In the genomic region with DNA sequence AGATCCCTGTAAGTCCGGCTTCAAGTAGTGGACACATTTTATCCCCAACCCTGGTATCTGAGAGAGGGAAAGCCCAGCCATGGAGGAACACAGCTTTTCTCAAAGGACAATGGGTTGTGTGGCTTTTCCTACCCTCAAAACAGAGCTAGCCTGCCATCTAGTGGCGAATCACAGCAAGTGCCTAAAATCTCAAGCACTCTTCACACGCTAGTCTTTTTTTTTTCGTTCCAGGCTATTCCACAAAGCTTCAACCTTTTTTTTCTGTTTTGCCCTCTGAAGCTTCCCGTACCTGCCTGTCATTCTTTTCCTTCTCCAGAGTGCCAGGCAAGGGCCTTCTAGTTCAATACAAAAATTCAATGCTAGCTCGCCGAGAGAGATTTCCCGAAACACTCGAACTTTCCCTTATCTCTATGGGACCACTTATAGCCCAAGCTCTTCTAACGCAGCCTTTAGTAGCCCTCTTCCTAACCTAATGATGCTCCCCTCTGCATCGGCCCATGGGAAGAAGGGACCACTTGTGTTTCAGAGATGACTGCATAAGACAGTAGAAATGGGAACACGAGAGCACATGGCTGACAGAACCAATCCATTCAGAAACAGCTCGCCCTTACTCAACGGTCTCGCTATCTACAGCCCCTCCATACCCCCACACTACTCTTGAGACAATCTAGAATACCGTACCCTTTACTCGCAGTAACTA, we compare ENCODE assay signal across 8 mouse cellular contexts. TPM values are rescaled to one million over a fixed set of nuclear protein-coding genes. Genes with fewer than 3 reads are reported as not detected.
A peak's percentile ranks its signal among the peaks of the same experiment; 100 is the strongest.
DNase-seq lines count a peak whose midpoint lies in the region; ATAC-seq and TF ChIP-seq lines count a peak whose summit lies in the region.

No protein-coding gene starts in this region.

- peak overlapping the region; percentile 83 for H3K4me2 ChIP-seq in forebrain, embryonic 12.5 days
- H3K4me2 ChIP-seq in heart, postnatal 0 days (ENCODE audit: low read depth, low read length): peak overlapping the region; percentile 92
- peak overlapping the region; percentile 89 for H3K4me2 ChIP-seq in liver, embryonic 15.5 days
- H3K4me2 ChIP-seq in neural tube, embryonic 12.5 days (replicated peaks): peak overlapping the region; percentile 89
- H3K4me2 ChIP-seq in stomach, postnatal 0 days (replicated peaks; ENCODE audit: low read depth): peak overlapping the region; percentile 88

- H3K4me3 ChIP-seq in forebrain, embryonic 12.5 days (replicated peaks): peak overlapping the region; percentile 72
- H3K4me3 ChIP-seq in heart, postnatal 0 days (ENCODE audit: low read depth, low read length): peak overlapping the region; percentile 83
- peak overlapping the region; percentile 75 for H3K4me3 ChIP-seq in liver, embryonic 15.5 days (replicated peaks)
- peak overlapping the region; percentile 66 for H3K4me3 ChIP-seq in neural tube, embryonic 12.5 days
- peak overlapping the region; percentile 70 for H3K4me3 ChIP-seq in stomach, postnatal 0 days (ENCODE audit: low read depth, low read length)

- peak overlapping the region; percentile 81 for H3K27ac ChIP-seq in forebrain, embryonic 12.5 days
- no peak overlapping the region for H3K27ac ChIP-seq in heart, postnatal 0 days (ENCODE audit: low read depth)
- peak overlapping the region; percentile 76; the same call in 1 of the 2 replicates for H3K27ac ChIP-seq in liver, embryonic 15.5 days (replicated peaks)
- H3K27ac ChIP-seq in neural tube, embryonic 12.5 days: peak overlapping the region; percentile 59; the same call in 1 of the 2 replicates
- no peak overlapping the region for H3K27ac ChIP-seq in stomach, postnatal 0 days (replicated peaks)

- peak overlapping the region; percentile 87 for H3K9ac ChIP-seq in forebrain, embryonic 12.5 days
- H3K9ac ChIP-seq in heart, postnatal 0 days (replicated peaks; ENCODE audit: low read depth, low read length): peak overlapping the region; percentile 41; the same call in 1 of the 2 replicates
- peak overlapping the region; percentile 67 for H3K9ac ChIP-seq in liver, embryonic 15.5 days
- H3K9ac ChIP-seq in neural tube, embryonic 12.5 days: peak overlapping the region; percentile 58
- peak overlapping the region; percentile 41 for H3K9ac ChIP-seq in stomach, postnatal 0 days (ENCODE audit: low read length)

- H3K4me1 ChIP-seq in forebrain, embryonic 12.5 days: peaks cover 16% of the 10 kb centered on the region
- peaks cover 13% of the 10 kb centered on the region; the same call in 1 of the 2 replicates for H3K4me1 ChIP-seq in heart, postnatal 0 days (ENCODE audit: control insufficient read depth, insufficient read depth)
- H3K4me1 ChIP-seq in liver, embryonic 15.5 days (replicated peaks): peaks cover 24% of the 10 kb centered on the region
- peaks cover 9% of the 10 kb centered on the region for H3K4me1 ChIP-seq in neural tube, embryonic 12.5 days
- H3K4me1 ChIP-seq in stomach, postnatal 0 days (replicated peaks; ENCODE audit: control insufficient read depth, insufficient read depth): no peaks in the 10 kb centered on the region

- no peak for TF ChIP-seq EP300 in heart, postnatal 0 days (IDR thresholded peaks at IDR 0.05; ENCODE audit: low read depth)
- no peak for TF ChIP-seq EP300 in stomach, postnatal 0 days (optimal IDR thresholded peaks at IDR 0.05)

- H3K36me3 ChIP-seq in forebrain, embryonic 12.5 days (replicated peaks): peaks cover 14% of the 10 kb centered on the region
- peaks cover 6% of the 10 kb centered on the region for H3K36me3 ChIP-seq in heart, postnatal 0 days (replicated peaks; ENCODE audit: control insufficient read depth, insufficient read depth, low read length)
- peaks cover 11% of the 10 kb centered on the region; the same call in 1 of the 2 replicates for H3K36me3 ChIP-seq in liver, embryonic 15.5 days (replicated peaks)
- peaks cover 10% of the 10 kb centered on the region for H3K36me3 ChIP-seq in neural tube, embryonic 12.5 days
- H3K36me3 ChIP-seq in stomach, postnatal 0 days (ENCODE audit: control insufficient read depth, insufficient read depth, low read length): no peaks in the 10 kb centered on the region

- no peaks in the 10 kb centered on the region for H3K27me3 ChIP-seq in forebrain, embryonic 12.5 days
- no peaks in the 10 kb centered on the region for H3K27me3 ChIP-seq in heart, postnatal 0 days (ENCODE audit: control insufficient read depth, insufficient read depth, low read length)
- no peaks in the 10 kb centered on the region for H3K27me3 ChIP-seq in liver, embryonic 15.5 days
- H3K27me3 ChIP-seq in neural tube, embryonic 12.5 days (replicated peaks): no peaks in the 10 kb centered on the region
- no peaks in the 10 kb centered on the region for H3K27me3 ChIP-seq in stomach, postnatal 0 days (ENCODE audit: control insufficient read depth, insufficient read depth, low read length)

- peak; percentile 94 for TF ChIP-seq CTCF in heart, postnatal 0 days (IDR thresholded peaks at IDR 0.05; ENCODE audit: low read depth)
- peak; percentile 95 for TF ChIP-seq CTCF in stomach, postnatal 0 days (IDR thresholded peaks at IDR 0.05; ENCODE audit: low read depth)

- 4% methylated on average over 17 of the region's 17 CpGs for WGBS in forebrain, embryonic 12.5 days
- WGBS in heart, postnatal 0 days: under 1% methylated on average over 17 of the region's 17 CpGs
- under 1% methylated on average over 17 of the region's 17 CpGs for WGBS in liver, embryonic 15.5 days (ENCODE audit: insufficient replicate concordance)
- WGBS in neural tube, embryonic 12.5 days: 3% methylated on average over 17 of the region's 17 CpGs
- 3% methylated on average over 17 of the region's 17 CpGs for WGBS in stomach, postnatal 0 days

- peak; percentile 37 for ATAC-seq in forebrain, embryonic 12.5 days (ENCODE audit: low FRiP score)
- 0 out of 2 replicates have a peak, but pooled peaks have one; percentile 6 for ATAC-seq in heart, postnatal 0 days (ENCODE audit: insufficient read depth, low read depth)
- ATAC-seq in liver, embryonic 15.5 days (ENCODE audit: insufficient read depth): peak; percentile 10; the same call in 1 of the 2 replicates
- ATAC-seq in neural tube, embryonic 12.5 days (ENCODE audit: low FRiP score, low read depth): peak; percentile 55
- ATAC-seq in stomach, postnatal 0 days (ENCODE audit: low FRiP score, low TSS enrichment): peak; percentile 25; the same call in 1 of the 2 replicates

- H3K9me3 ChIP-seq in forebrain, embryonic 12.5 days: no peaks in the 10 kb centered on the region
- no peaks in the 10 kb centered on the region for H3K9me3 ChIP-seq in heart, postnatal 0 days (replicated peaks; ENCODE audit: control insufficient read depth, low read length)
- H3K9me3 ChIP-seq in liver, embryonic 15.5 days (replicated peaks): no peaks in the 10 kb centered on the region
- no peaks in the 10 kb centered on the region for H3K9me3 ChIP-seq in neural tube, embryonic 12.5 days
- H3K9me3 ChIP-seq in stomach, postnatal 0 days (ENCODE audit: control insufficient read depth, low read length): no peaks in the 10 kb centered on the region

- peak; percentile 66 to 78 for DNase-seq in CD8-positive naive resting alpha-beta T cell, adult 2 months (ENCODE audit: low read depth in 2 of 2, low spot score in 2 of 2)
- peak; percentile 78 for DNase-seq in c-Kit-positive CD71-positive TER-119-negative erythroid progenitor cells, embryonic 14.5 days (ENCODE audit: low read depth)
- DNase-seq in heart, postnatal 0 days (ENCODE audit: low spot score): peak; percentile 73
- DNase-seq in kidney, postnatal 36 days: peak; percentile 73 to 86
- DNase-seq in stomach, postnatal 0 days (ENCODE audit: low spot score): peak; percentile 71

RNA-seq across cellular contexts. Expression of a gene that starts 0.9 kb away (rescaled TPM):
- 118 and 131 TPM in 2 replicates for polyA plus RNA-seq in forebrain, embryonic 12.5 days (2016; fragmentation: Nextera tagmentation; extraction: Ambion mirVana)
- total RNA-seq in heart, postnatal 0 days (2014; rRNA removed; ENCODE audit: low replicate concordance): 44.3 and 48.2 TPM in 2 replicates
- polyA plus RNA-seq in heart, postnatal 0 days (2015; fragmentation: Nextera tagmentation; extraction: Ambion mirVana): 75.9 TPM in 2 replicates
- polyA plus RNA-seq in liver, embryonic 15.5 days (2015; fragmentation: Nextera tagmentation; extraction: Ambion mirVana): 62.9 and 65.2 TPM in 2 replicates
- 111 and 113 TPM in 2 replicates for polyA plus RNA-seq in neural tube, embryonic 12.5 days (2016; fragmentation: Nextera tagmentation; extraction: Ambion mirVana)
- polyA plus RNA-seq in stomach, postnatal 0 days (2015; fragmentation: Nextera tagmentation; extraction: Ambion mirVana): 72.1 and 74.8 TPM in 2 replicates

RNA-seq across cellular contexts. Expression of a gene that starts 6.5 kb away (rescaled TPM):
- polyA plus RNA-seq in forebrain, embryonic 12.5 days (2016; fragmentation: Nextera tagmentation; extraction: Ambion mirVana): 641 and 720 TPM in 2 replicates
- 35.6 and 52.8 TPM in 2 replicates for total RNA-seq in heart, postnatal 0 days (2014; rRNA removed; ENCODE audit: low replicate concordance)
- 159 and 170 TPM in 2 replicates for polyA plus RNA-seq in heart, postnatal 0 days (2015; fragmentation: Nextera tagmentation; extraction: Ambion mirVana)
- 251 and 306 TPM in 2 replicates for polyA plus RNA-seq in liver, embryonic 15.5 days (2015; fragmentation: Nextera tagmentation; extraction: Ambion mirVana)
- polyA plus RNA-seq in neural tube, embryonic 12.5 days (2016; fragmentation: Nextera tagmentation; extraction: Ambion mirVana): 483 and 530 TPM in 2 replicates
- polyA plus RNA-seq in stomach, postnatal 0 days (2015; fragmentation: Nextera tagmentation; extraction: Ambion mirVana): 242 and 277 TPM in 2 replicates

RNA-seq across cellular contexts. Expression of a gene that starts 32.4 kb away (rescaled TPM):
- 99.8 and 106 TPM in 2 replicates for polyA plus RNA-seq in forebrain, embryonic 12.5 days (2016; fragmentation: Nextera tagmentation; extraction: Ambion mirVana)
- total RNA-seq in heart, postnatal 0 days (2014; rRNA removed; ENCODE audit: low replicate concordance): 44.5 and 55.8 TPM in 2 replicates
- 44.5 and 44.7 TPM in 2 replicates for polyA plus RNA-seq in heart, postnatal 0 days (2015; fragmentation: Nextera tagmentation; extraction: Ambion mirVana)
- 58.6 and 66.3 TPM in 2 replicates for polyA plus RNA-seq in liver, embryonic 15.5 days (2015; fragmentation: Nextera tagmentation; extraction: Ambion mirVana)
- 121 and 123 TPM in 2 replicates for polyA plus RNA-seq in neural tube, embryonic 12.5 days (2016; fragmentation: Nextera tagmentation; extraction: Ambion mirVana)
- 93.8 and 94.8 TPM in 2 replicates for polyA plus RNA-seq in stomach, postnatal 0 days (2015; fragmentation: Nextera tagmentation; extraction: Ambion mirVana)

RNA-seq across cellular contexts. Expression of a gene that starts 39.4 kb away (rescaled TPM):
- 337 and 341 TPM in 2 replicates for polyA plus RNA-seq in forebrain, embryonic 12.5 days (2016; fragmentation: Nextera tagmentation; extraction: Ambion mirVana)
- 50.5 and 76.7 TPM in 2 replicates for total RNA-seq in heart, postnatal 0 days (2014; rRNA removed; ENCODE audit: low replicate concordance)
- polyA plus RNA-seq in heart, postnatal 0 days (2015; fragmentation: Nextera tagmentation; extraction: Ambion mirVana): 67.8 and 72.0 TPM in 2 replicates
- 19.1 and 20.8 TPM in 2 replicates for polyA plus RNA-seq in liver, embryonic 15.5 days (2015; fragmentation: Nextera tagmentation; extraction: Ambion mirVana)
- 333 and 353 TPM in 2 replicates for polyA plus RNA-seq in neural tube, embryonic 12.5 days (2016; fragmentation: Nextera tagmentation; extraction: Ambion mirVana)
- 44.6 and 47.2 TPM in 2 replicates for polyA plus RNA-seq in stomach, postnatal 0 days (2015; fragmentation: Nextera tagmentation; extraction: Ambion mirVana)

Comparison
In these comparisons a context has a peak if more than half of its experiments do, and no peak if none do; other contexts are left out.
1. H3K27ac ChIP-seq: peak in forebrain, embryonic 12.5 days (single experiment), liver, embryonic 15.5 days (single experiment) and neural tube, embryonic 12.5 days (single experiment); none in heart, postnatal 0 days (single experiment) and stomach, postnatal 0 days (single experiment).
2. Peak in every context shown above with its lines, with median percentiles within 50 percentile points of each other: DNase-seq, ATAC-seq, H3K4me2 ChIP-seq, H3K4me3 ChIP-seq and H3K9ac ChIP-seq.